Mouse (Mus musculus) liver, embryonic 14.5 days (tissue): ENCODE data around the gene Nt5c1b.

Experiments
- CTCF ChIP-seq: IDR thresholded peaks from 2 replicates; pipeline ENCODE4 v1.5.1; 2016; ENCODE audit warnings: antibody characterized with exemption, low read depth, control low read depth
- EP300 ChIP-seq: IDR thresholded peaks from 2 replicates; pipeline ENCODE4 v1.6.1; 2016; ENCODE audit warnings: antibody characterized with exemption, low read depth

DNA sequence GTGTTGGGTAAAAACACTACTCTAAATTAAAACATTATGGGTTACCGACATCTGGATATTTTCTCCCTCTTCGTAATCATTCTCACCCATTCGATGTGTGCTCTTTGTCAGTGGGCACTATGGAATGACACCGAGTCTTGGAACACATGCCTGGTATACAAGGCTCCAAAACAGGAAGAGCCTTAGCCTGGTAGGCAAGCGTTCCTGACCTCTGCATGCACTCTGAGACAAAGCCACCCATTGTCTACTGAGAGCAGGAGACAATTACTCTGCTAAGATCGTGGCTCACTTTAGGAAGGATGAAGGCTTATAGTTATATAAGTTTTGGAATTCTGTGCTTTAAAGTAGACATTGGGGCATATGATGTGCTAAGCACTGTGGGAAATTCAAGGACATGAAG lies 12.0 kb upstream of the Nt5c1b start:
- TF ChIP-seq EP300 = no peak
- no peak for TF ChIP-seq CTCF
